Mouse (Mus musculus): ENCODE measurements around the gene Mrps7.

GRCm38 (mm10) chr11:115636960-115637359 lies 33.2 kb downstream of the Mrps7 start:
- TF ChIP-seq CTCF (IDR thresholded peaks at IDR 0.05; ENCODE audit: low read depth, low read length) (no peak), POLR2AphosphoS5 (IDR thresholded peaks at IDR 0.05; ENCODE audit: insufficient replicate concordance, low read depth, low read length) (no peak)

Data from G1E (cell line).